Mouse (Mus musculus) lung, adult 10 weeks (tissue): ENCODE measurements around the gene Olfr141. TPM values are rescaled to one million over a fixed set of nuclear protein-coding genes. Genes with fewer than 3 reads are reported as not detected.

Source experiments
- polyA plus RNA-seq: library from polyadenylated mRNA; stranded (reverse); fragments of 350-450 nt; fragmentation: Illumina TruSeq; extraction: RNeasy Lipid Tissue Mini Kit (QIAGEN cat#74804); gene quantifications from one replicate; pipeline ENCODE4 v1.2.3, GENCODE M21; 2014; ENCODE audit warnings: low read depth, low replicate concordance; ENCODE audit not compliant: insufficient read depth

Gene Olfr141
- not detected for polyA plus RNA-seq

DNA sequence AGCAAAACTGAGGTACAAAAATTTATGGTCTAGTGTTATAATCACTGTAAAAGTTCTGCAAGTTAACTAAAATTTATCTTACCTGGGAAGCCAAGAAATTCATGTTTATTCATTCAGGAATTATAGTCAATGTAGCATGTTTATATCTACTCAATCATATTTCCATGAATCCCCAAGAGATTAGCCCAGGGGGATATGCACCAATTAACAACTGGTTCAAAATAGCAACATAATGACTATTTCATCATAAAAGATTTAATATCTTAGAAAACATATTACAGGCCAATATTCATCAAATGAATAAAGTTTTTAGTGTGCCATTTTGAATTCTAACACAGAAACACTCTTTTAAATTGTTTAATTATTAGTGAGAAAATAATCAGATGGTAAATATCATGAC, at the start of gene Olfr141:
Gene Olfr141, minus strand, starts transcription at position 101 of the 400 bp plus-strand sequence.

GRCm38 (mm10) chr2:86851596-86851995, 41.8 kb upstream of the Olfr141 start, which contains the start of gene Olfr1095:
Gene Olfr1095, minus strand, starts transcription at chr2:86851696.

DNA sequence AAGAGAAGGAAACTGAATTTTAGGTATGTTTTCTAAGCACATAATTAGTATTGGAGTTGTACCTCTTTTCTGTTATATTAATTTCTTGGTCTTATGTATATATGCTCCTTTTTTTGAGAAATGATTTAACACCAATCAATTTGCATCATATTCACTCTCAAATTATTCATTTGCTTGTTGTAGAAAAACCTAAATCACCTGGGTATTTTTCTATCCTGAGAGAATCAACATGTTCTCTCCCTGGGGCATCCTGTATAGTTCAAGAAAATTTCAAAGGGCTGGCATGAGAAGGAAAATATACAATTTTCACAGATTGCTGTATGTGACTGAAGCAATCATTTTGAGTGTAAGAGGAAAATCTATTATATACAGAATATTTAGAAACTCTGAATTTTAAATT, 14.5 kb upstream of the Olfr141 start, which contains the start of gene Olfr1094:
Gene Olfr1094, plus strand, starts transcription at position 301 of the 400 bp plus-strand sequence.

DNA sequence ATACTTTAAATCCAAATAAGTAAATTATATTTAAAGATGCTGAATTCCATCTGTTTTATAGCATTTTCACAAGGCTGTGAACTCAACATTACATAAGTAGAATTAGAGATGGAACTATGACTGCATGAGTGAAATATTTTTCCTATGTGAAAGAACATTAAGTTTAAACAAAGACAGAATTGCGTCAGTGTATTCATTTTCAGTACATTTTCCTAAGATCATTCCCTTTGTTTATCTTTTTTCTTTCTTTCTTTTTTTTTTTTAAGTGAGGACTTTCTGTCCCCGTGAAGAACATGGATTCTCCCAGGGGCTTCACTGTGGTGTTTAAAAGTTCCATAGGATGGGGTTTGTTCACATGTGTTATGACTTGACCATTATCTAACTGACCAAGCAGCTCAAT, 27.6 kb downstream of the Olfr141 start, which contains the start of gene Olfr1093:
Gene Olfr1093, plus strand, starts transcription at position 301 of the 400 bp plus-strand sequence.

DNA sequence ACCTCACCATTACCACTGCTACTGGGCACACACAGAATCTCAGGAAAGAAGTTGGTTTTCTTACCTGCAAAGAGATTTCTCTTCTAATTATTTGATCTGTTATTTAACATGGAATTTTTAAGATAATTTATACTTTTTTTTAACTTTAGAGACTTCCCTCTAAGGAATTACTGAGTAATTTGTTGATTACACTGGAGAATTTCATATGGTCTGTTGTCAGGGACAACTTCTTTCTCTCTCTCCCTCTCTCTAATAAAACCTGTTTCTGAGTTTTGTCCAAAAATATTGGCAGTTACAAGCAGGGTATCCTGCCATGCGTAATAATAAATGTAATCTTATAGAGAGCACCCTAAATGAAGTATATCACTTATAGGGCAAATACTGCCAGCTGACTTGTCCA, 50.9 kb downstream of the Olfr141 start, which contains the start of gene Olfr1090:
Gene Olfr1090, minus strand, starts transcription at position 101 of the 400 bp plus-strand sequence.

Other genes with a start within 250 kb of the Olfr141 start
- gene Olfr1082, start 211.1 kb downstream of the Olfr141 start, polyA plus RNA-seq = not detected
- not detected for gene Olfr1084, start 170.3 kb downstream of the Olfr141 start, polyA plus RNA-seq
- gene Olfr1085, start 148.0 kb downstream of the Olfr141 start, polyA plus RNA-seq = not detected
- gene Olfr1086, start 129.9 kb downstream of the Olfr141 start, polyA plus RNA-seq = not detected
- gene Olfr1087, start 111.6 kb downstream of the Olfr141 start, polyA plus RNA-seq = not detected
- not detected for gene Olfr1089, start 76.3 kb downstream of the Olfr141 start, polyA plus RNA-seq
- gene Olfr1090, start 51.0 kb downstream of the Olfr141 start, polyA plus RNA-seq = not detected
- not detected for gene Olfr1093, start 27.5 kb downstream of the Olfr141 start, polyA plus RNA-seq
- gene Olfr1094, start 14.6 kb upstream of the Olfr141 start, polyA plus RNA-seq = not detected
- gene Olfr1095, start 41.7 kb upstream of the Olfr141 start, polyA plus RNA-seq = not detected
- not detected for gene Gm13723, start 64.8 kb upstream of the Olfr141 start, polyA plus RNA-seq
- not detected for gene Olfr1097, start 82.2 kb upstream of the Olfr141 start, polyA plus RNA-seq
- gene Olfr1098, start 114.5 kb upstream of the Olfr141 start, polyA plus RNA-seq = not detected
- gene Olfr1099, start 150.7 kb upstream of the Olfr141 start, polyA plus RNA-seq = not detected
- not detected for gene Olfr1100, start 169.9 kb upstream of the Olfr141 start, polyA plus RNA-seq
- gene Olfr1101, start 181.2 kb upstream of the Olfr141 start, polyA plus RNA-seq = not detected
- not detected for gene Olfr1102, start 188.4 kb upstream of the Olfr141 start, polyA plus RNA-seq
- gene Olfr1104, start 217.1 kb upstream of the Olfr141 start, polyA plus RNA-seq = not detected
- gene Olfr1105, start 226.5 kb upstream of the Olfr141 start, polyA plus RNA-seq = not detected
- not detected for gene Olfr1106, start 242.3 kb upstream of the Olfr141 start, polyA plus RNA-seq